In the genomic region with DNA sequence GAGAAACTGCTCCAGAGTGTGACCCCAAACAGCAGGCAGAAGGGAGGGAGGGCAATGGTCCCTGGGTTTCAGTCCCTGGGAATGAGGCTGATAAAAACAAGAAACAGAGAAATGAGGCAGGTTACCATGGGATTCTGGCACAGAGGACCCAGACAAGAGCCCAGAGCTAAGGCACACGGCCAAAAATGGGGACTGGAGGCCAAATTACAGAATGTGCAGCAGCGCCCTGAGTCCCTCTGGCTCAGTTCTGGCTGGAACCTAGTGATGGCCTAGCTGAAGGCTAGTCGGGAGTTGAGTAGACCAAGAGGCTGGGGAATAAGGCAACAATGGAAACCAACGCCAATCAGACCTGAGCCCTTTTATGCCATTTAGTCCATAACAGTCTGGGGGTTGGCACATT, we compare ENCODE assay signal across 7 mouse cellular contexts. TPM values are rescaled to one million over a fixed set of nuclear protein-coding genes. Genes with fewer than 3 reads are reported as not detected.
DNase-seq lines count a peak whose midpoint lies in the region; ATAC-seq and TF ChIP-seq lines count a peak whose summit lies in the region.

No protein-coding gene starts in this region.

- H3K27me3 ChIP-seq in stomach, embryonic 16.5 days (ENCODE audit: control insufficient read depth, insufficient read depth, low read length) = no peaks in the 10 kb centered on the region
- H3K27me3 ChIP-seq in stomach, postnatal 0 days (ENCODE audit: control insufficient read depth, insufficient read depth, low read length) = no peaks in the 10 kb centered on the region
- H3K27me3 ChIP-seq in heart, embryonic 13.5 days (replicated peaks) = no peaks in the 10 kb centered on the region

- H3K9me3 ChIP-seq in stomach, embryonic 16.5 days (replicated peaks; ENCODE audit: control insufficient read depth, low read length) = no peaks in the 10 kb centered on the region
- H3K9me3 ChIP-seq in stomach, postnatal 0 days (ENCODE audit: control insufficient read depth, low read length) = no peaks in the 10 kb centered on the region
- H3K9me3 ChIP-seq in heart, embryonic 13.5 days = no peaks in the 10 kb centered on the region

- no peak overlapping the region for H3K4me3 ChIP-seq in stomach, embryonic 16.5 days (replicated peaks; ENCODE audit: low read length)
- no peak overlapping the region for H3K4me3 ChIP-seq in stomach, postnatal 0 days (ENCODE audit: low read depth, low read length)
- no peak overlapping the region for H3K4me3 ChIP-seq in heart, embryonic 13.5 days
- H3K4me3 ChIP-seq in left cerebral cortex, adult 2 months = no peak overlapping the region

- no peak overlapping the region for H3K9ac ChIP-seq in stomach, embryonic 16.5 days (ENCODE audit: low read length)
- no peak overlapping the region for H3K9ac ChIP-seq in stomach, postnatal 0 days (ENCODE audit: low read length)
- H3K9ac ChIP-seq in heart, embryonic 13.5 days = no peak overlapping the region

- no peak for TF ChIP-seq EP300 in stomach, postnatal 0 days (optimal IDR thresholded peaks at IDR 0.05)

- no peaks in the 10 kb centered on the region for H3K36me3 ChIP-seq in stomach, embryonic 16.5 days (ENCODE audit: control insufficient read depth, insufficient read depth, low read length)
- no peaks in the 10 kb centered on the region for H3K36me3 ChIP-seq in stomach, postnatal 0 days (ENCODE audit: control insufficient read depth, insufficient read depth, low read length)
- H3K36me3 ChIP-seq in heart, embryonic 13.5 days = no peaks in the 10 kb centered on the region

- peaks cover 21% of the 10 kb centered on the region for H3K4me1 ChIP-seq in stomach, embryonic 16.5 days (ENCODE audit: control insufficient read depth, insufficient read depth, low read length)
- H3K4me1 ChIP-seq in stomach, postnatal 0 days (replicated peaks; ENCODE audit: control insufficient read depth, insufficient read depth) = no peaks in the 10 kb centered on the region
- H3K4me1 ChIP-seq in heart, embryonic 13.5 days = peaks cover 64% of the 10 kb centered on the region

- intact Hi-C loops in left cerebral cortex, adult 2 months (cut with DNase I) = no loop called here

- TF ChIP-seq CTCF in stomach, postnatal 0 days (IDR thresholded peaks at IDR 0.05; ENCODE audit: low read depth) = no peak
- TF ChIP-seq CTCF in left cerebral cortex, adult 2 months (IDR thresholded peaks at IDR 0.05) = no peak

- ATAC-seq in stomach, embryonic 16.5 days (ENCODE audit: insufficient read depth, low FRiP score) = peak; percentile 22; the same call in 1 of the 2 replicates
- no peak for ATAC-seq in stomach, postnatal 0 days (ENCODE audit: low FRiP score, low TSS enrichment)
- ATAC-seq in heart, embryonic 13.5 days (ENCODE audit: extremely low read depth, insufficient number of reproducible peaks, low FRiP score, low TSS enrichment) = no peak
- ATAC-seq in erythroid progenitor cell, adult 5-6 weeks (replicated peaks; ENCODE audit: low FRiP score, poor library complexity, severe bottlenecking) = no peak

- 0 out of 2 replicates have a peak overlapping the region, but pooled peaks have one; percentile 19 for H3K27ac ChIP-seq in stomach, embryonic 16.5 days (ENCODE audit: low read length)
- H3K27ac ChIP-seq in stomach, postnatal 0 days (replicated peaks) = no peak overlapping the region
- H3K27ac ChIP-seq in heart, embryonic 13.5 days (replicated peaks) = peak overlapping the region; percentile 61
- peak overlapping the region; percentile 33; the same call in 1 of the 2 replicates for H3K27ac ChIP-seq in left cerebral cortex, adult 2 months

- no peak for DNase-seq in stomach, postnatal 0 days (ENCODE audit: low spot score)
- DNase-seq in cerebellum, postnatal 10 days = peak; percentile 97
- peak in 1 of 2 experiments; percentile 70 for DNase-seq in left cerebral cortex, adult 2 months (ENCODE audit: extremely low spot score in 1 of 2, low spot score in 2 of 2)
- DNase-seq in ovary, postnatal 14 days (ENCODE audit: low spot score) = peak; percentile 58

- H3K4me2 ChIP-seq in stomach, embryonic 16.5 days (ENCODE audit: low read depth, low read length) = no peak overlapping the region
- no peak overlapping the region for H3K4me2 ChIP-seq in stomach, postnatal 0 days (replicated peaks; ENCODE audit: low read depth)
- H3K4me2 ChIP-seq in heart, embryonic 13.5 days = no peak overlapping the region

- WGBS in stomach, embryonic 16.5 days = 55% methylated on average over 4 of the region's 4 CpGs
- 55% methylated on average over 4 of the region's 4 CpGs for WGBS in stomach, postnatal 0 days
- WGBS in heart, embryonic 13.5 days = 61% methylated on average over 4 of the region's 4 CpGs

RNA-seq across cellular contexts. Expression of gene Crtc3, which starts 28.1 kb away (rescaled TPM):
- polyA plus RNA-seq in stomach, embryonic 16.5 days (2015; fragmentation: Nextera tagmentation; extraction: Ambion mirVana) = 15.6 and 19.1 TPM in 2 replicates
- polyA plus RNA-seq in stomach, postnatal 0 days (2015; fragmentation: Nextera tagmentation; extraction: Ambion mirVana) = 8.8 and 10.1 TPM in 2 replicates
- 14.9 and 16.6 TPM in 2 replicates for polyA plus RNA-seq in heart, embryonic 13.5 days (2015; fragmentation: Nextera tagmentation; extraction: Ambion mirVana)
- 10 to 100 TPM; 14.9 to 16.5 TPM for total RNA-seq in left cerebral cortex, adult 2 months (2021)
- total RNA-seq in erythroid progenitor cell, adult 5-6 weeks (2015; ENCODE audit: low replicate concordance) = 6.8 and 23.9 TPM in 2 replicates
- 2.2 and 2.4 TPM in 2 replicates for total RNA-seq in erythroid progenitor cell, adult 5-6 weeks (2017; ENCODE audit: low replicate concordance)
